Mouse (Mus musculus): ENCODE measurements around the gene Ttf1.
"Not testable (repeated sequence)": the region's sequence is repeated elsewhere in the genome, so short reads cannot be mapped to it uniquely, and the experiment has no call there.

Ttf1 gene

GRCm38 (mm10) chr2:29065796-29066195 is 5.7 kb downstream of the Ttf1 start:
- no peak for DNase-seq

- no peak for DNase-seq
These were observed 6.3 kb downstream of the Ttf1 start for GRCm38 (mm10) chr2:29066410-29066809.

- no peak for DNase-seq
These were observed 14.6 kb downstream of the Ttf1 start for GRCm38 (mm10) chr2:29074676-29075075.

- no peak for DNase-seq
These were observed 15.4 kb downstream of the Ttf1 start for GRCm38 (mm10) chr2:29075331-29076070.

- DNase-seq = no peak
These were observed 16.2 kb downstream of the Ttf1 start for GRCm38 (mm10) chr2:29076226-29076625.

GRCm38 (mm10) chr2:29081965-29082364 is 21.9 kb downstream of the Ttf1 start:
- no peak for DNase-seq

- no peak for DNase-seq
These were observed 26.0 kb downstream of the Ttf1 start for GRCm38 (mm10) chr2:29086026-29086425.

GRCm38 (mm10) chr2:29089276-29089675 is 29.2 kb downstream of the Ttf1 start:
- not testable (repeated sequence) for DNase-seq

GRCm38 (mm10) chr2:29095674-29096073 is 35.6 kb downstream of the Ttf1 start:
- no peak for DNase-seq

- DNase-seq = no peak
These were observed 36.7 kb downstream of the Ttf1 start for GRCm38 (mm10) chr2:29096751-29097150.

GRCm38 (mm10) chr2:29097465-29097864 is 37.4 kb downstream of the Ttf1 start:
- no peak for DNase-seq

GRCm38 (mm10) chr2:29097955-29098354 is 37.9 kb downstream of the Ttf1 start:
- DNase-seq = not testable (repeated sequence)

- DNase-seq = no peak
These were observed 38.7 kb downstream of the Ttf1 start for GRCm38 (mm10) chr2:29098786-29099185.

GRCm38 (mm10) chr2:29099646-29100045 is 39.6 kb downstream of the Ttf1 start:
- no peak for DNase-seq

GRCm38 (mm10) chr2:29100822-29101534 is 40.9 kb downstream of the Ttf1 start:
- no peak for DNase-seq

- DNase-seq = not testable (repeated sequence)
These were observed 42.6 kb downstream of the Ttf1 start for GRCm38 (mm10) chr2:29102416-29103377.

- no peak for DNase-seq
These were observed 60.9 kb downstream of the Ttf1 start for GRCm38 (mm10) chr2:29120969-29121368.

GRCm38 (mm10) chr2:29122446-29122845 is 62.4 kb downstream of the Ttf1 start:
- DNase-seq = no peak

- DNase-seq = no peak
These were observed 64.0 kb downstream of the Ttf1 start, which contains the start of gene Setx for GRCm38 (mm10) chr2:29123907-29124569. TSS of gene Setx (plus strand) at chr2:29124181.

GRCm38 (mm10) chr2:29124571-29124935 is 64.5 kb downstream of the Ttf1 start:
- no peak for DNase-seq

GRCm38 (mm10) chr2:29124936-29125701 is 65.1 kb downstream of the Ttf1 start:
- peak; percentile 95 for DNase-seq

Measured in right cerebral cortex, postnatal 14 days (tissue).